17 mouse cellular contexts compared by ENCODE assay signal in genomic region chr13:40877589-40877988, GRCm38 (mm10).
"Had no signal": no experiment of that assay in that cellular context is flagged by ENCODE, and none has a peak within 500 bp of the region (broad histone marks: within the 10 kb centered on the region; RNA-seq: fewer than 3 reads in every experiment).

No protein-coding gene starts in this region.

- H3K4me1 ChIP-seq: intestine, embryonic 15.5 days; midbrain, embryonic 10.5 days; midbrain, embryonic 13.5 days; stomach, embryonic 15.5 days had no signal

- H3K27me3 ChIP-seq: intestine, embryonic 15.5 days; liver, embryonic 13.5 days; midbrain, embryonic 13.5 days; stomach, embryonic 15.5 days had no signal

- H3K4me3 ChIP-seq: intestine, embryonic 15.5 days; layer of hippocampus, adult 2 months; liver, embryonic 13.5 days; midbrain, embryonic 10.5 days; midbrain, embryonic 13.5 days; stomach, embryonic 15.5 days had no signal

- H3K4me2 ChIP-seq: intestine, embryonic 15.5 days; liver, embryonic 13.5 days; lung, embryonic 14.5 days; midbrain, embryonic 13.5 days; stomach, embryonic 15.5 days had no signal

- DNase-seq: kidney, adult 11 months; kidney, adult 9 months; kidney, postnatal 25 days; layer of hippocampus, adult 9-11 months; liver, embryonic 13.5 days; lung, embryonic 14.5 days; right cerebral cortex, adult 18-20 months; right cerebral cortex, postnatal 25 days; spleen, adult 18-20 months; thymus, postnatal 25 days had no signal

- H3K9me3 ChIP-seq: intestine, embryonic 15.5 days; liver, embryonic 13.5 days; midbrain, embryonic 10.5 days; stomach, embryonic 15.5 days had no signal

- H3K36me3 ChIP-seq: intestine, embryonic 15.5 days; liver, embryonic 13.5 days; midbrain, embryonic 10.5 days; midbrain, embryonic 13.5 days; stomach, embryonic 15.5 days had no signal

- H3K27ac ChIP-seq: intestine, embryonic 15.5 days; kidney, postnatal 0 days; layer of hippocampus, adult 2 months; liver, embryonic 13.5 days; midbrain, embryonic 10.5 days; midbrain, embryonic 13.5 days; stomach, embryonic 15.5 days had no signal

- H3K9ac ChIP-seq: intestine, embryonic 15.5 days; liver, embryonic 13.5 days; lung, embryonic 14.5 days; midbrain, embryonic 13.5 days; stomach, embryonic 15.5 days had no signal

- ATAC-seq: intestine, embryonic 15.5 days; lung, postnatal 0 days; midbrain, embryonic 13.5 days had no signal
